Mouse (Mus musculus) embryonic fibroblast, embryonic 13.5 days (primary cell): ENCODE data around the gene Klk1.

Source experiments
- CTCF ChIP-seq: IDR thresholded peaks from 2 replicates; pipeline ENCODE4 v1.5.1; 2011; ENCODE audit warnings: mild to moderate bottlenecking, control low read depth, low read length, moderate library complexity, borderline replicate concordance; ENCODE audit not compliant: insufficient read depth
- POLR2A ChIP-seq: IDR thresholded peaks from 2 replicates; pipeline ENCODE4 v1.6.1; 2011; ENCODE audit warnings: low read depth, mild to moderate bottlenecking, control low read depth, low read length, moderate library complexity

GRCm38 (mm10) chr7:44262791-44263643, 37.9 kb downstream of the Klk1 start:
- TF ChIP-seq POLR2A = no peak
- TF ChIP-seq CTCF = peak; percentile 88; the same call in 1 of the 2 replicates
